Mouse (Mus musculus) adrenal gland, adult (tissue): Measurements from ENCODE around the gene Gm13694.

Experiments used
- DNase-seq, 2 experiments: peaks; one replicate each; pipeline ENCODE4 v3.0.0; 2022 to 2023; ENCODE audit warnings: low spot score in 1 of 2; ENCODE audit not compliant: inconsistent age in 2 of 2

Gene Gm13694

GRCm38 (mm10) chr2:84023319-84023718, 44.6 kb downstream of the Gm13694 start:
- no peak for DNase-seq

- no peak for DNase-seq
These were observed 46.5 kb downstream of the Gm13694 start for GRCm38 (mm10) chr2:84025217-84025616.
